Mouse (Mus musculus) C2C12 (cell line): ENCODE data around the gene Ccdc14.
"Not testable (repeated sequence)": the region's sequence is repeated elsewhere in the genome, so short reads cannot be mapped to it uniquely, and the experiment has no call there.

Experiments
- CEBPB ChIP-seq: IDR thresholded peaks from one replicate; pipeline ENCODE4 v1.6.1; 2011; ENCODE audit warnings: low read depth, mild to moderate bottlenecking, control low read depth, moderate library complexity
- CTCF ChIP-seq: IDR thresholded peaks from one replicate; pipeline ENCODE4 v1.5.1; 2011; ENCODE audit not compliant: control insufficient read depth, insufficient read depth, insufficient read length
- FOSL1 ChIP-seq: IDR thresholded peaks from one replicate; pipeline ENCODE4 v1.8.0; 2011; ENCODE audit warnings: mild to moderate bottlenecking, low read length; ENCODE audit not compliant: poor library complexity, insufficient read depth, severe bottlenecking
- MAX ChIP-seq: IDR thresholded peaks from one replicate; pipeline ENCODE4 v1.6.1; 2011; ENCODE audit warnings: mild to moderate bottlenecking, control low read depth
- MYOD1 ChIP-seq: IDR thresholded peaks from one replicate; pipeline ENCODE4 v1.6.1; 2011; ENCODE audit warnings: low read depth; ENCODE audit not compliant: control insufficient read depth, insufficient read length
- MYOG ChIP-seq: IDR thresholded peaks from one replicate; pipeline ENCODE4 v1.6.1; 2011; ENCODE audit not compliant: control insufficient read depth, insufficient read length; ENCODE audit errors: extremely low read depth
- USF1 ChIP-seq: IDR thresholded peaks from one replicate; pipeline ENCODE4 v1.6.1; 2011; ENCODE audit warnings: low read depth, mild to moderate bottlenecking, control low read depth, moderate library complexity

DNA sequence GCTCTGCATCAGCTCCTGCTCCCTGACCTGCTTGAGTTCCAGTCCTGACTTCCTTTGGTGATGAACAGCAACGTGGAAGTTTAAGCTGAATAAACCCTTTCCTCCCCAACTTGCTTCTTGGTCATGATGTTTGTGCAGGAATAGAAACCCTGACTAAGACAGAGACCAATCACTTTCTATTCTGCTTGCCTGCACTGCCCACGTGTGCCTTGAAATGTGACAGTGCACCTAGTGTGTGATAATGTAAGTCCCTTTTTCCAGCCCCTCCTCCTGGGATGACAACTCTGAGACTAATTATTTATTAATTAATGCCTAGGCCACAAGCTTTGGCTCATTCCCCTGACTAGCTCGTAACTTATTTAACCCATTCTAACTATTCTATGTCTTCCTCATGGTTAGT lies 8.3 kb downstream of the Ccdc14 start:
- not testable (repeated sequence) for TF ChIP-seq CTCF, FOSL1, USF1, MAX, MYOD1, MYOG, CEBPB
